Mouse (Mus musculus): ENCODE measurements around the gene Nynrin.

The Nynrin gene

DNA sequence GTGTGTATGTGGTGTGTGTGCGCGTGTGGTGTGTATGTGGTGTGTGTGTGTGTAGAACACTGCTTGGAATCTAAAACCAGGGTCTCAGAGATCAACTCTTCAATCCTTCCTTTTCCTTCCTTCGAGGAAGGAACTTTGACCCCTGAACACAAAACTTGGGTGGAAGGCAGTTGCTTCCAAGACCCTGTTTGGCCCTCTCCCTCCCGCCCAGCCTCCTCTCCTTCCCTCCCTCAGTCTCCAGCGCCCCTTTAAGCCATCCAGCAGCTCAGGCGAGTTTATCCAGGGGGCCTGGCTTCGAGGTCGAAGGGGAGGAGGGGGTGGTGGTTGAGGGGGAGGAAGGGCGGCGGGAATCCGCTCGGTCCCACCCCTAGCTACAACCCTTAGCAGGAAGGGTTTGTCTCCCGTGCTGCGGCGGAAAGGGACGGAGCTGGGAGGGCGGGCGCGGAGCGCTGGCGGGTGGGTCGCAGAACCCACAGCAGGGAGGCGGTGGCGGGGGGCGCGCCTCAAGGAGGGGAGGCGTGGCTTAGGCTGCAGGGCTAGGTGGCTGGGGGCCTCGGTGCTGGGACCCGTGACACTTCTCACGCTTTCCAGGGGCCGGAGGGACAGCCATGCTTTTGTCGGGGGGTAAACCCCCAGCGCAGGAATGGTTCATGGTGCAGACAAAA is at the start of gene Nynrin:
Gene Nynrin, plus strand, starts transcription at position 390 of the 665 bp plus-strand sequence.
- peak; percentile 68 for DNase-seq (ENCODE audit: low spot score)

DNA sequence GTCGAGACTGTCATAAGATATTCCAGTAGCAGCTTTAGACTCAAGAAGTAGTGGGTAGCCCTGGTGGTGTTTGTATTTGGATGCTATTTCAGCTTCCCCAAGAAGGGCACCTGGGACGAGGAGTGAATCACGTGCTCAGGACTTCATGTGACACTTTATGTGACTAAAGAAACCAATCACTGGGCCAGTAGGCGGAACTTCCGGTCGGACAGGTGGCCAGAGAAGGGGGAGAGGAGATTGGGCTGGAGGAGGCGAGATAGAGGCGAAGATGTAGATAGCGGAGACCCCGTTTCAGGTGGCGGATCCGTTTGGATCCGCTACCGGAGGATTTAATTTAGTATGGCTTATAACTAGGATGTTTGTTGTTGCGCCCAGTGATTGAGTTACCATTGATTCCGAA is 38.9 kb upstream of the Nynrin start:
- DNase-seq (ENCODE audit: low spot score), result no peak

DNA sequence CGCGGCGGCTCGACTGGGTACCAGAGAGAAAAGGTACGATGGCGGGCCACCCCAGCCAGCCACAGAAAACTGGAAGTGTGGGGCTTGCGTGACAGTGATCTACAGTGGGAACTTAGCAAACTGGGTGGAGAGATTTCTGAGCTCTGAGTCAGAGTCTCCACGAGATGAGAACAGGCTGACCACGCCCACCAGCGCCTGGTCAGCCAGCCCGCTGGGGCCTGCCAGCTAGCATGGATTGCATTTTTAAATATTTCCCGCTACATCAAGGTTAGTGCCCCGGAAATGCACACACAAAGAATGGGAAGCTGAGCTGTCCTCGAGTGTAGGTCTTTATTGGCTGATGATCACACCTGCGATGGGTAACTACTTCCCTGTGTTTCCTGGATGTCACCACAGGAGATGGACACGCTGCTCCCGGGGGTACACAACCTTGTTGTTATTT is 38.5 kb upstream of the Nynrin start:
- no peak for DNase-seq (ENCODE audit: low spot score)

- no peak for DNase-seq (ENCODE audit: low spot score)
Observed at GRCm38 (mm10) chr14:55819845-55820405, 33.9 kb upstream of the Nynrin start.

DNA sequence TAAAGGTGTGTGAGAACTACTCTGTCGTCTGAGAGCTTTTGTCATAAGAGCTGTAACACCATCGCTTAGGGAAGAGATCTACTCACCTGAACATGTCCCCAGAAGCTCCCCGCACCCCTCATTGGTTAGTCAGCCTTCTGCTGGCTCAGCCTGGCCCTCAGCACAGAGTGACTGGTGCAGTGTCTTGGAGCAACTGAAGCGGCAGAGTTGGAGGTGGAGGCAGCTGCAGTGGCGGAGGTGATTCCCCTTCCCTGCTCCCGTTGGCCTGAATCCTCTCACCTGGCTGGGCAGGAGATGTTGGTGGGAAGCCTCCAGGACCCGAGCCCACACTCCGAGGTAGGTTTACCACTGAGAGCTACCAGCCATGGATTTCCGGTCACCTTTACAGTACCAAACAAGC is 33.2 kb upstream of the Nynrin start:
- no peak for DNase-seq (ENCODE audit: low spot score)

- DNase-seq (ENCODE audit: low spot score), result peak; percentile 49
Observed at GRCm38 (mm10) chr14:55822435-55822990, 31.3 kb upstream of the Nynrin start.

- peak; percentile 84 for DNase-seq (ENCODE audit: low spot score)
Observed at GRCm38 (mm10) chr14:55822991-55823762, 30.6 kb upstream of the Nynrin start, which contains the start of gene Nfatc4. Gene Nfatc4 (plus strand): TSS chr14:55823144.

DNA sequence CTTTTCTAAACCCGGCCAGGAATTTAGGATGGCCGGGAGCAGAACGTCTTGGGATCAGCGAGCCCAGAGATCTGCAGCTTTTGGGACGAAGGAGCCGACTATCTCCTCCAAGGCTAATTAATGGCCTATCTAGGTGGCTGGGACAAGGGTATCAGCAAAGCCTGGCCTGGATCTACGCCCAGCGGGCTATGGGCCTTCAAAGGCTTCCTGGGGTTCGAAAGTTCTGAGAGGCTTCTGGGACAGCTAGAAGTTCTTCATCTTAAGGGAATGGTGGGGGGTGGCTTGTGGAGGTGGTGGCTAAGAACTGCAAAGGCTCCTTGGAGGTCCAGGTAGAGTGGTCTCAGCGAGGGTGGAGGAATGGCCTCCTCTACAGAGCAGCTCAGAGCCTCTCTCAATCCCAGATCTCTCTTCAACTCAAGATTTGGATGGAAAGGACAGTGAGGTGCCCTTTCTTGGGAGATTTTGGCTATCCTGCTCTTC is 29.8 kb upstream of the Nynrin start:
- DNase-seq (ENCODE audit: low spot score), result peak; percentile 52

DNA sequence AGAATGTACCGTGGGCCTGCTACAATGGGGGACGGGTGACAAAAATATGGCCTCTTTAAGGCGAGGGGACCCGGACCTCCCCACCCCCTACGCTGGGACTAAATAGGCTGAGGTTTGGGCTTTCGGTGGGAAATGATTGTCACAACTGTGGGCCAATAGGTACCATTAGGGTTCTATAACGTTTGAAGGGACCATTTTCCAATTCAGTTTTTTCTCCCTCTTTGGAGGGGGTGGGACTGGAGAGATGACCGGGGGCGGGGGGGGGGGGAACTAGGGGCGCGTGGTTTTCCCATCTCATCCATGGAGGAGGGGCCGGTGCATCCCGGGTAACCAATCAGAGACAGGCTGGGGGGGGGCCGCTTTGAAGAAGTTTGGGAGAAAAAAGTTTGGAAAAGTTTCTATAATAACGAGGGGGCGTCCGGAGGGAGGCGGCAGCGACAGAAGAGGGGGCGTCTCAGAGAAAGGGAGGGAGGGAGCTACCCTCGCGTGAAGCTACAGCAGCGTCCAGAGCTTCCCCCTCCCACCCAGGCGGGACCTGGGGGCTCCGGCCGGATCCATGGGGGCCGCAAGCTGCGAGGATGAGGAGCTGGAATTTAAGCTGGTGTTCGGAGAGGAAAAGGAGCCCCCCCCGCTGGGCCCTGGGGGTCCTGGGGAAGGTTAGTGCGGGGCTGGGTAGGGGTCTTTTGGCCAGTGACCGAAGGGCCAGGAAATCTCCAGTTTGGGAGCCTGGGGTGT is 29.2 kb upstream of the Nynrin start:
- DNase-seq (ENCODE audit: low spot score), result no peak

- no peak for DNase-seq (ENCODE audit: low spot score)
Observed at GRCm38 (mm10) chr14:55825216-55826051, 28.4 kb upstream of the Nynrin start.

DNA sequence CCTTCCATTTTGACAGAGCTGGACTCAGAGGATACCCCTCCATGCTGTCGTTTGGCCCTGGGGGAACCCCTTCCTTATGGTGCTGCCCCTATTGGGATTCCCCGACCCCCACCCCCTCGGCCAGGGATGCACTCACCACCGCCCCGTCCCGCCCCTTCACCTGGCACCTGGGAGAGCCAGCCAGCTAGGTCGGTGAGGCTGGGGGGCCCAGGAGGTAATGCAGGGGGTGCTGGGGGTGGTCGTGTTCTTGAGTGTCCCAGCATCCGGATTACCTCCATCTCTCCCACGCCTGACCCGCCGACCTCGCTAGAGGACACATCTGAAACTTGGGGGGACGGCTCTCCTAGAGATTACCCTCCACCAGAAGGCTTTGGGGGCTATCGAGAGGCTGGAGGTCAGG is 27.7 kb upstream of the Nynrin start:
- DNase-seq (ENCODE audit: low spot score), result no peak

GRCm38 (mm10) chr14:55826551-55827340 is 27.1 kb upstream of the Nynrin start:
- no peak for DNase-seq (ENCODE audit: low spot score)

GRCm38 (mm10) chr14:55828716-55829263 is 25.0 kb upstream of the Nynrin start:
- no peak for DNase-seq (ENCODE audit: low spot score)

- no peak for DNase-seq (ENCODE audit: low spot score)
Observed at GRCm38 (mm10) chr14:55829854-55830253, 24.0 kb upstream of the Nynrin start.

DNA sequence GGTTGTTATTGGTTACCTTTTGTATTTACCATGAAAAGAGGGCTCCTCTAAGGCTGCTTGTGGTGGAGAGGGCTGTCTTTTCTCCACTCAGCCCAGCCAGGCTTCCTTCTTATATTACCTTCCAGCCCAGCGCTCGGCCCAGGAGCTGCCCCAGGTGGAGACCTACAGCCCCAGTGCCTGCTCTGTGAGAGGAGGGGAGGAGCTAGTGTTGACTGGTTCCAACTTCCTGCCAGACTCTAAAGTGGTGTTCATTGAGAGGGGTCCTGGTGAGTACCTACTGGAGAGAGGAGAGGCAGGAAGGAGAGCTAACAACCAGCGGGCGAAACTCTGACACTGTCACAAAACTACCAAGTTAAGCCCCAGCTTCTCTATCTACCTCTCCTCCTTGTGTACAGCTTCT is 23.5 kb upstream of the Nynrin start:
- no peak for DNase-seq (ENCODE audit: low spot score)

DNA sequence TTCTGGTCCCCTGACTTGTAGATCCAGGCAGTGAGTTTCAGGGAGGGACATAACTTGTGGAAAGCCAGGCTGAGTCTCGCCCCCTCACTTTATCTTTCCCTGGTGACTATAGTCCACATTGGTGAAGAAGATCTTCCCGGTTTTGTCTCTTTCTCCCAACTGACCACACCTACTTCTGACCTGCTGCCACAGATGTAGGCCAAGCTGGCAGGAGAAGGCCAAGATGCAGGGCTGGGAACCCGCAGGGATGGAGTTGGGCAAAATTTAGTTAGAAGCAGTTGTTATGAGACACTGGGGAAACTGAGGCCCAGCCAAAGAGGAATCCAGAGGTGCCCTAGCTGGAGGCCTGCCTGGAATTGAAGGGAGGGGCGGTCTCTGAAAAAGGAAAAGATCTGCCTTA is 20.7 kb upstream of the Nynrin start:
- no peak for DNase-seq (ENCODE audit: low spot score)

DNA sequence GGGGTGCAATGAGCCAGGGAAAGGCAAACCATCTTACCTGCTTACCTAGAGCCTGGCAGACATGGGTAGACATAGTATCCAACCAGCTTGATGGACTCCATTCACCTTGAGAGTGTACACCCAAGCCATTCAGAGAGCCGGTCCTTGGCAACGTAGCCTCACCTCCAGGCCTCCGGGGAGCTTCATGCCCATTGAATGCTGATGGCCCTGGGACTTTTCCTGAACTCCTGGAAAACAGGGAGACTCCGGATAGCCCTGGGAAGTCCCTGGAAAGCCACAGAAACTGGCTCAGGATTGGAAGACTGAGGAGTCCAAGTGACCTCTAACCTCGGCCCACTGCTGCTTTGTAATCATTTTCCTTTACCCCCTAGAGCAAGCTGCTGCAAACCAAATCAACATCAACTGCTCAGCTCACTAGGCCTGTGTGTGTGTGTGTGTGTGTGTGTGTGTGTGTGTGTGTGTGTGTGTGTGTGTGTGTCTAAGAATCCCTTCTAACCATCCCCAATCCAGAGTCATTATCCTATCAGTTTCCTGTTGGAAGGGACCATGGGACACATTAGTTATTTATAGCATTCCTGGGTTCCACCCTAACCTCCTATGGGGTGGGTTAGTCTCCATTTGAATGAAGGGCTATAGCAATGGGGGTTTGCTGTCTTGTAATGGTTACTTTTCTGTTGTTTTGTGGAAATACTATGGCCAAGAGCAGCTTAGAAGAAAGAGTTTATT is 18.8 kb upstream of the Nynrin start:
- no peak for DNase-seq (ENCODE audit: low spot score)

DNA sequence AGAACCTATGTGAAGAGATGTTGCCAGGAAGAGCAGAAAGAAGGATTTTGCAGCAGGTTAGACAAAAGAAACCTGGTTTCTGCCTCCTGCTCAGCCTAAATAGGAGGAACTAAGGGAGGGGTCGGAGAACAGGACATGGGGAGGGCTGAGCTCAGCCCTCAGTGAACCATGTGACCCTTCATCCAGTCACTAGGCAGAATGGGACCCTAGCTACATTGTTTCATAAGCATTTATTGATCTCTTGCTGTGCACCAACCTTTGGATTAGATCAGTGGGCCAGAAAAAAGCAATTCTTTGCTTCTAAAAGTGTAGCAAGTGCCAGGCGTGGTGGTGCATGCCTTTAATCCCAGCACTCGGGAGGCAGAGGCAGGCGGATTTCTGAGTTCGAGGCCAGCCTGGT is 15.5 kb upstream of the Nynrin start:
- no peak for DNase-seq (ENCODE audit: low spot score)

GRCm38 (mm10) chr14:55838740-55839139 is 15.1 kb upstream of the Nynrin start:
- no peak for DNase-seq (ENCODE audit: low spot score)
